Mouse (Mus musculus) liver, adult (tissue): ENCODE results near the gene Vps4a.

Experiments used
- GATA4 ChIP-seq: IDR thresholded peaks from 2 replicates; pipeline ENCODE4 v1.6.1; 2014; ENCODE audit warnings: mild to moderate bottlenecking, low read length; ENCODE audit not compliant: insufficient replicate concordance

Gene Vps4a

DNA sequence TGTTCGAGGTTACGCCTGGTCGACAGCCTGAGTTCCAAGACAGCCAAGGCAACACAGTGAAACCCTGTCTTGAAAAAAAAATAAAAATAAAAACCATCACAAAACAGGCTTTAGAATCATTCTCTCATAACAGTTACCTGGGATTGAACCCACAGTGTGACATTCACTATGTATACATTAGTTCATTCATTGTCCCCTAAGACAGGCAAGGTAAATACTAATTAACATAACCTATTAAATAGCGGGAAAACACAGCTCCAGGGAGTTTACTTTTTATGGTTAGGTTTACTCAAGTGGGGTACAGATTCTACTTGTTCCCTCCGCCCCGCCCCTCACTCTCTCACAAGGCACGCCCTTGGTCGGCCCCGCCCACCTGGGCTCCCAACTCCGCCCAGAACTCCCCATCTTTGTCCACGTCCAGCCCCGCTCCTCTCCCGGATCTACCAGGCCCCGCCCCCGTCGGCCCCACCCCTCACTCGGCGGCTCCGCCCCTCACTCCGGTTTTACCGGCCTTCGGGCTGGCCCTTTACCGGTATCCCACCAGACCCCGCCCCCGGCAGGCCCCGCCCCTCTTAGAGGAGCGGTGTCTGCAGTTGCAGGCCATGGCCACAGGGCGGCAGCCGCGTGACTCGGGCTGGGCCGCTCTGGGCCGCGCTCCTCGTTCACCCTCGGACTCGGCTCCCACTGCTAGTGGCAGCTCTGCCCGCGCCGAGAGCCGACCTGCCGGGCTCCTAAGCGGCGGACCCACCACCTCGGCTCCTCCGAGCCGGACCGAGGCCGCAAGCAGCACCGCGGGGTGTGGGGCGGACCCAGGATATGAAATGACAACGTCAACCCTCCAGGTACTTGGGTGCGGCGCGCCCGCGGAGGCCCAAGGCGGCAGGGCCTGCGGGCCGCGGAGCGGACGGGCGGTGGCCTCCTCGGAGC is at the start of gene Vps4a:
Gene Vps4a (plus strand): TSS at position 573 of the 927 bp plus-strand sequence.
- no peak for TF ChIP-seq GATA4

GRCm38 (mm10) chr8:106985404-106985821 is 45.6 kb upstream of the Vps4a start:
- TF ChIP-seq GATA4: no peak

DNA sequence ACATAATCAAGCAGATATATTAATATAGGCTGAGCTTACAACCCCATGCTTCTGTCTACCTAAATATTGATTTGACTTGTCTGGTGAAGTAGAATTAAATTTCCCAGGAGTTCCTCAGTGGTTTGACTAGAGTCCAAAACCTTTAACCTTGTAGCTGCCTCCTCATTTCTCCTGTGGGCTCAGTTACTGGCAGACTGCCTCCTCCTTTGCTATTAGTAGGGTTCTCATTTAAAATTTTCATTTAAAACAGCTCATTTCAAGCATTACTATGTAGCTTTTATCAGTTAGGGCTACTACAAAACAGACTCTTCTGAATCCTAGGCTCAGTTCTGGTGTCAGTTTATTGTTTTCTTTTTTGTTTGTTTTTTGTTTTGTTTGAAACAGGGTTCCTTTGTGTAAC is 45.1 kb upstream of the Vps4a start:
- no peak for TF ChIP-seq GATA4

- TF ChIP-seq GATA4: no peak
Measured at GRCm38 (mm10) chr8:106987557-106987956, 43.5 kb upstream of the Vps4a start.

- TF ChIP-seq GATA4: no peak
Measured at GRCm38 (mm10) chr8:106991393-106991792, 39.6 kb upstream of the Vps4a start.

GRCm38 (mm10) chr8:106997416-106997815 is 33.6 kb upstream of the Vps4a start:
- TF ChIP-seq GATA4: no peak

- no peak for TF ChIP-seq GATA4
Measured at GRCm38 (mm10) chr8:106999068-106999467, 32.0 kb upstream of the Vps4a start.

GRCm38 (mm10) chr8:107002532-107002931 is 28.5 kb upstream of the Vps4a start:
- no peak for TF ChIP-seq GATA4

DNA sequence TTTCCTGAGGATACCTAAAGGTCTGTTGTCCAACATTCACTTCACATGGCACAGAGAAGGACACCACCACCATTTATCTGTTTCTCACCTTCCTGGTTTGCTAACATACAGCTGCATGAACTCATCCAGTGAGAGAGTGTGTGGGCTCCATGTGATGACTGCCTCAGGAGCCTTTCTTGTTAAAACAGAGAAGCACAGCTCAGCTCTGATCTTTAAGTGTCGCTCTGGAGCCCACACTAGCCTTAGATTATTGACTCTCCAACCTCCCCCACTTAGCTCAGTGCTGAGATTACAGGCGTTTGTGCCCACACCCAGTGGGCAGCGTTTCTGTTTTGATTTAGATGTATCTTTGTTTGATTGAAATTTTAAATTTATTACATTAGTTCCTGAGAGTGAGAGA is 23.2 kb upstream of the Vps4a start:
- no peak for TF ChIP-seq GATA4

- TF ChIP-seq GATA4: no peak
Measured at GRCm38 (mm10) chr8:107012666-107013065, 18.4 kb upstream of the Vps4a start.

- no peak for TF ChIP-seq GATA4
Measured at GRCm38 (mm10) chr8:107014915-107015314, 16.1 kb upstream of the Vps4a start.

- TF ChIP-seq GATA4: no peak
Measured at GRCm38 (mm10) chr8:107023479-107023878, 7.5 kb upstream of the Vps4a start.

GRCm38 (mm10) chr8:107029310-107029709 is 1.7 kb upstream of the Vps4a start:
- no peak for TF ChIP-seq GATA4

DNA sequence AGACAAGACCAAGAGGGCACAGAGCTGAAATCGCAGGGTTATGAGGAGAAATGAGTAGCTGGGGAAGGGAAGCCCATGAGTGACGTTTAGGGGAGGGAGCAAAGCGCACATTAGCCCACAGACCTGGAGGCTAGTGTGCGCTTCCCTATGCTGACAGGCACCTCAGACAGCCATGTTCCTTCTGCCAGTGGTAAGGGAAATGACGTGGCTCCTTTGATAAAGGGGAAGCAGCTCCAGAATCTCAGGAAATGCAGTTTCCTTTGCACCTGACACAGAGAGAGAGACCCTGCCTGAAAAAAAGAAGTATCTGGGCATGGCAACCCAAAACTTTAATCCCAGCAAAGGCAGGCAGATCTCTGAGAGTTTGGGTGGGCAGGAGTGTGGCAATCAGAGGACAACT is 964 bp upstream of the Vps4a start:
- no peak for TF ChIP-seq GATA4

DNA sequence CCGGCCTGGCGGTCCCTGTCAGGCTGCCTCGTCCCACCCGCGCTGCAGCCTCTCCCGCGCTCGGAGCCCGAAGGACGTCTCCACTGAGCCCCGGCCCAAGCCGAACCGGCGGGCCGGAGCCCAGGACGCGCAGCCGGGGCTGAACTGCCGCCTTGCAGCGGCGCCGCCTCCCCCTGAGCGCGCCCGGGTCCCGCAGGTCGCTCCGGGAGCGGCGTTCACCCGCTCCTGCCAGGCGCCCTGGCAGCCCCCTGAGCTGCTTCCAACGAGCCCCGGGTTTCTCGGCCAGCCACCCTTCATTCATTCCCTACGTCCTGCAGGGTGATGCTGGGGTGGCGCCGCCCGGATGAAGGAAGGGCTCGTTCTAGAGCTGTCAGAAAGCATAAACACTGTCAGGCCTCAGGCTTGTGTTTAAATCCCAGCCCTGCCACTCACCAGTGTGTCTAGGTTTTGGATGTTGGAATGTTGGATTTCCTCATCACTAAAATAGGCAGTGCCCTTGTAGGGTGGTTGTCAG is 612 bp downstream of the Vps4a start:
- no peak for TF ChIP-seq GATA4

DNA sequence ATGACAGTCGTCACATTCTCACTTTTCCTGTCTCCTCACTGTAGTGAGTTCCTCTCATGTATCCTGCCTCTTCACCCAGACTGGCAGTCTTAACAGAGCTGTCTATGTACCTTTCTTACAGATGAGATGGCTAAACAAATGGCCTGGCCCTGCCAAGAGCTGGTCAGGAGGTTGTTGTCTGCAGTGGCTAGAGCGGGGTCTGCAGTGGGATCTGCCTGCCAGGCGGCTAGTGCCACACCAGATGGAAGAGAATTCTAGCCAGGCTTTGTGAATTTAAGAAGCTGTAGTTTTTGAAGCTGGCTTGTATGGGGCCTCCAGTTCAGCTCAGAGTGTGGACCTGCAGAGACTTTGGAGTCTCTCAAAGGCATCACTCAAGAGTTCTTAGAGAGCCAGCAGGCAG is 4.6 kb downstream of the Vps4a start:
- TF ChIP-seq GATA4: no peak
